Mouse (Mus musculus): ENCODE data around the gene Rab6b. TPM values are rescaled to one million over a fixed set of nuclear protein-coding genes. Genes with fewer than 3 reads are reported as not detected.

The Rab6b gene
- total and polyA plus RNA-seq, 3 experiments = not detected

GRCm38 (mm10) chr9:103090116-103090875, 21.3 kb upstream of the Rab6b start:
- no peaks in the 10 kb centered on the region for H3K27me3 ChIP-seq (ENCODE audit: control insufficient read depth in 1 of 2, insufficient read depth in 2 of 2, low read length in 2 of 2)
- H3K36me3 ChIP-seq (ENCODE audit: control insufficient read depth in 1 of 2, insufficient read depth in 2 of 2, low read length in 2 of 2) = no peaks in the 10 kb centered on the region
- H3K4me1 ChIP-seq (ENCODE audit: control insufficient read depth in 1 of 2, insufficient read depth in 2 of 2, low read length in 2 of 2) = no peaks in the 10 kb centered on the region
- H3K4me3 ChIP-seq (ENCODE audit: control insufficient read depth in 1 of 2, insufficient read depth in 1 of 2, low read depth in 2 of 2, low read length in 2 of 2) = no peak overlapping the region
- H3K27ac ChIP-seq (ENCODE audit: control insufficient read depth, low read depth, low read length) = no peak overlapping the region
- no peaks in the 10 kb centered on the region for H3K79me2 ChIP-seq (ENCODE audit: control insufficient read depth, insufficient read depth, low read length, poor library complexity)
- no peak for DNase-seq (ENCODE audit: low read depth, low spot score)
- no peaks in the 10 kb centered on the region for H3K9me3 ChIP-seq (replicated peaks; ENCODE audit: insufficient read depth, low read length)
- no peak overlapping the region for H3K9ac ChIP-seq (ENCODE audit: control insufficient read depth, low read depth, low read length, poor library complexity, severe bottlenecking)
- TF ChIP-seq E2F4 (IDR thresholded peaks at IDR 0.05; ENCODE audit: borderline replicate concordance, low read depth, low read length) (no peak), MXI1 (IDR thresholded peaks at IDR 0.05; ENCODE audit: low read depth, low read length) (no peak), ETS1 (IDR thresholded peaks at IDR 0.05; ENCODE audit: low read depth, low read length) (no peak), MAFK (IDR thresholded peaks at IDR 0.05; ENCODE audit: borderline replicate concordance, low read depth, low read length) (no peak), RAD21 (IDR thresholded peaks at IDR 0.05; ENCODE audit: low read depth, low read length) (no peak), ELF1 (IDR thresholded peaks at IDR 0.05; ENCODE audit: low read depth, low read length) (no peak), RCOR1 (IDR thresholded peaks at IDR 0.05; ENCODE audit: low read depth, low read length) (no peak), USF1 (IDR thresholded peaks at IDR 0.05; ENCODE audit: low read depth, low read length) (no peak), JUND (IDR thresholded peaks at IDR 0.05; ENCODE audit: low read depth, low read length) (no peak), ZKSCAN1 (IDR thresholded peaks at IDR 0.05; ENCODE audit: low read depth, low read length) (no peak), USF2 (IDR thresholded peaks at IDR 0.05; ENCODE audit: borderline replicate concordance in 1 of 2, insufficient read depth in 1 of 2, low read depth in 1 of 2, low read length in 2 of 2) (no peak), POLR2AphosphoS2 (IDR thresholded peaks at IDR 0.05; ENCODE audit: low read length) (no peak)

GRCm38 (mm10) chr9:103091039-103091883, 20.3 kb upstream of the Rab6b start:
- Histone ChIP-seq H3K36me3 (ENCODE audit: control insufficient read depth in 1 of 2, insufficient read depth in 2 of 2, low read length in 2 of 2) (no peaks in the 10 kb centered on the region), H3K4me1 (ENCODE audit: control insufficient read depth in 1 of 2, insufficient read depth in 2 of 2, low read length in 2 of 2) (no peaks in the 10 kb centered on the region), H3K9me3 (replicated peaks; ENCODE audit: insufficient read depth, low read length) (no peaks in the 10 kb centered on the region), H3K79me2 (ENCODE audit: control insufficient read depth, insufficient read depth, low read length, poor library complexity) (no peaks in the 10 kb centered on the region), H3K27ac (ENCODE audit: control insufficient read depth, low read depth, low read length) (no peak overlapping the region), H3K4me3 (ENCODE audit: control insufficient read depth in 1 of 2, insufficient read depth in 1 of 2, low read depth in 2 of 2, low read length in 2 of 2) (no peak overlapping the region), H3K27me3 (ENCODE audit: control insufficient read depth in 1 of 2, insufficient read depth in 2 of 2, low read length in 2 of 2) (no peaks in the 10 kb centered on the region), H3K9ac (ENCODE audit: control insufficient read depth, low read depth, low read length, poor library complexity, severe bottlenecking) (no peak overlapping the region)
- TF ChIP-seq CHD1 (IDR thresholded peaks at IDR 0.05; ENCODE audit: low read depth, low read length) = no peak
- TF ChIP-seq MAX (IDR thresholded peaks at IDR 0.05; ENCODE audit: low read length) = no peak
- TF ChIP-seq KAT2A (conservative IDR thresholded peaks at IDR 0.05; ENCODE audit: low read depth, low read length) = no peak
- no peak for TF ChIP-seq GABPA (IDR thresholded peaks at IDR 0.05; ENCODE audit: low read depth, low read length)
- TF ChIP-seq MAFK (IDR thresholded peaks at IDR 0.05; ENCODE audit: borderline replicate concordance, low read depth, low read length) = no peak
- TF ChIP-seq POLR2A (IDR thresholded peaks at IDR 0.05; ENCODE audit: control insufficient read depth in 1 of 2, insufficient read depth in 1 of 2, low read depth in 1 of 2, low read length in 2 of 2, poor library complexity in 1 of 2) = no peak
- no peak for TF ChIP-seq MYC (IDR thresholded peaks at IDR 0.05; ENCODE audit: low read depth, low read length)
- no peak for TF ChIP-seq TCF12 (IDR thresholded peaks at IDR 0.05; ENCODE audit: low read depth, low read length)
- TF ChIP-seq JUND (IDR thresholded peaks at IDR 0.05; ENCODE audit: low read depth, low read length) = no peak
- TF ChIP-seq USF1 (IDR thresholded peaks at IDR 0.05; ENCODE audit: low read depth, low read length) = no peak
- TF ChIP-seq UBTF (IDR thresholded peaks at IDR 0.05; ENCODE audit: borderline replicate concordance, insufficient read depth, low read depth, low read length) = no peak
- DNase-seq (ENCODE audit: low read depth, low spot score) = no peak
